Comparison of ENCODE assay signal across 34 mouse cellular contexts in genomic region chr14:54103541-54103940, GRCm38 (mm10).
"Had no signal": no experiment of that assay in that cellular context is flagged by ENCODE, and none has a peak within 500 bp of the region (broad histone marks: within the 10 kb centered on the region; RNA-seq: fewer than 3 reads in every experiment).

No protein-coding gene starts in this region.

- ATAC-seq: hindbrain, embryonic 16.5 days; hindbrain, postnatal 0 days; inflammation-experienced regulatory T-cells, adult 6 months; intestine, embryonic 15.5 days; intestine, embryonic 16.5 days; intestine, postnatal 0 days had no signal

- H3K4me3 ChIP-seq: heart, embryonic 10.5 days; heart, embryonic 12.5 days; heart, embryonic 13.5 days; heart, embryonic 15.5 days; hindbrain, embryonic 10.5 days; hindbrain, embryonic 12.5 days; hindbrain, embryonic 13.5 days; hindbrain, embryonic 15.5 days; intestine, embryonic 15.5 days; kidney, embryonic 15.5 days; layer of hippocampus, adult 2 months had no signal

- H3K27ac ChIP-seq: heart, embryonic 10.5 days; heart, embryonic 13.5 days; heart, embryonic 15.5 days; hindbrain, embryonic 12.5 days; hindbrain, embryonic 13.5 days; hindbrain, embryonic 14.5 days; hindbrain, embryonic 15.5 days; hindbrain, postnatal 0 days; intestine, embryonic 15.5 days; kidney, embryonic 15.5 days; kidney, postnatal 0 days; layer of hippocampus, adult 2 months had no signal

- H3K36me3 ChIP-seq: heart, embryonic 10.5 days; heart, embryonic 12.5 days; heart, embryonic 13.5 days; heart, embryonic 15.5 days; hindbrain, embryonic 10.5 days; hindbrain, embryonic 12.5 days; hindbrain, embryonic 13.5 days; hindbrain, embryonic 15.5 days; intestine, embryonic 15.5 days; kidney, embryonic 15.5 days had no signal

- H3K27me3 ChIP-seq: heart, embryonic 12.5 days; heart, embryonic 13.5 days; heart, embryonic 15.5 days; hindbrain, embryonic 12.5 days; hindbrain, embryonic 13.5 days; hindbrain, embryonic 15.5 days; intestine, embryonic 15.5 days; kidney, embryonic 15.5 days had no signal

- DNase-seq: heart, postnatal 14 days; heart, postnatal 36 days; heart, postnatal 4 days; kidney, adult 11 months; kidney, adult 18-20 months; kidney, adult 2 months; kidney, adult 8-10 months; kidney, adult 9 months; kidney, postnatal 10 days; kidney, postnatal 14 days; kidney, postnatal 25 days; kidney, postnatal 36 days; kidney, postnatal 4 days; layer of hippocampus, adult 9-11 months; layer of hippocampus, postnatal 36 days had no signal

- H3K4me2 ChIP-seq: heart, embryonic 11.5 days; heart, embryonic 12.5 days; heart, embryonic 13.5 days; heart, embryonic 15.5 days; hindbrain, embryonic 12.5 days; hindbrain, embryonic 13.5 days; hindbrain, embryonic 14.5 days; hindbrain, embryonic 15.5 days; intestine, embryonic 15.5 days; kidney, embryonic 15.5 days had no signal

- H3K9me3 ChIP-seq: heart, embryonic 10.5 days; heart, embryonic 12.5 days; heart, embryonic 13.5 days; heart, embryonic 15.5 days; hindbrain, embryonic 10.5 days; hindbrain, embryonic 12.5 days; hindbrain, embryonic 13.5 days; hindbrain, embryonic 15.5 days; intestine, embryonic 15.5 days; kidney, embryonic 15.5 days had no signal

- H3K9ac ChIP-seq: heart, embryonic 12.5 days; heart, embryonic 13.5 days; heart, embryonic 15.5 days; hindbrain, embryonic 12.5 days; hindbrain, embryonic 13.5 days; hindbrain, embryonic 14.5 days; hindbrain, embryonic 15.5 days; intestine, embryonic 15.5 days; kidney, embryonic 15.5 days had no signal
